Mouse (Mus musculus): ENCODE data around the gene Sp100. TPM values are rescaled to one million over a fixed set of nuclear protein-coding genes. Genes with fewer than 3 reads are reported as not detected.

The Sp100 gene
- 13.7 and 16.3 TPM in 2 replicates for polyA plus RNA-seq (2012; rRNA removed)

GRCm38 (mm10) chr1:85649881-85650280 is at the start of gene Sp100:
Gene Sp100 (plus strand): TSS chr1:85649988.

DNA sequence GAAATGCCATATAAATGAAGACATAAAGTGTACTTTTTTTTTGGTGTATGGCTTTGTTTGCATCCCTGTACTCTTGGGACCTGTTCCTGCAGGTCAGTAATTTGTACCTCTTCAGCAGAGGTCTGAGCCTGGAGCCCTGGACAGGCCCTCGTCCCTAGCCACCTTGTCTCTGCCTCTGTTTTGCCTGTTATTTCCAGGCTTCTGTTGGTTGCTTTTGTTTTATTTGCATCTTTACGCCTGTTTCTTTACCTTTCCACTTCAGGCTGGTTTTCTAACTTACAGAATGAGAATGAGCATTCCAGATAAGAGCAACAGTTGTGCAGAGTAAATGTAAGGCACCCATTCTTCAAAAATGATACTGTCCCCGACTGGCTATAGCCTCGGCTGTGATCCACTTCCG is 49.7 kb upstream of the Sp100 start, which contains the start of gene Sp140:
Gene Sp140 (plus strand): TSS at position 301 of the 400 bp plus-strand sequence.

Other genes with a start within 250 kb of the Sp100 start
- 0.14 TPM in 1 of 2 replicates, not detected in the other for gene G530012D18Rik, start 74.3 kb upstream of the Sp100 start, polyA plus RNA-seq (2012; rRNA removed)
- gene Sp110, start 51.2 kb upstream of the Sp100 start, polyA plus RNA-seq (2012; rRNA removed), result 11.2 and 12.0 TPM in 2 replicates
- gene Sp140, start 49.6 kb upstream of the Sp100 start, polyA plus RNA-seq (2012; rRNA removed), result 6.8 and 8.2 TPM in 2 replicates
- 4.1 and 4.4 TPM in 2 replicates for gene A630001G21Rik, start 128.7 kb downstream of the Sp100 start, polyA plus RNA-seq (2012; rRNA removed)
- 22.1 and 24.7 TPM in 2 replicates for gene Cab39, start 143.5 kb downstream of the Sp100 start, polyA plus RNA-seq (2012; rRNA removed)
- 50.6 and 52.4 TPM in 2 replicates for gene Itm2c, start 244.3 kb downstream of the Sp100 start, polyA plus RNA-seq (2012; rRNA removed)